Mouse (Mus musculus) c-Kit-negative CD71-positive TER-119-positive erythroid progenitor cells, embryonic 14.5 days (primary cell): ENCODE results near the gene Skp1a.

Experiments used
- DNase-seq: peaks from one replicate; pipeline ENCODE4 v3.0.0-alpha.2; 2013; ENCODE audit warnings: low read depth, low spot score

Skp1a gene

GRCm38 (mm10) chr11:52277433-52278150, 45.8 kb downstream of the Skp1a start:
- DNase-seq: no peak

GRCm38 (mm10) chr11:52278164-52278563, 46.4 kb downstream of the Skp1a start:
- DNase-seq: no peak

DNA sequence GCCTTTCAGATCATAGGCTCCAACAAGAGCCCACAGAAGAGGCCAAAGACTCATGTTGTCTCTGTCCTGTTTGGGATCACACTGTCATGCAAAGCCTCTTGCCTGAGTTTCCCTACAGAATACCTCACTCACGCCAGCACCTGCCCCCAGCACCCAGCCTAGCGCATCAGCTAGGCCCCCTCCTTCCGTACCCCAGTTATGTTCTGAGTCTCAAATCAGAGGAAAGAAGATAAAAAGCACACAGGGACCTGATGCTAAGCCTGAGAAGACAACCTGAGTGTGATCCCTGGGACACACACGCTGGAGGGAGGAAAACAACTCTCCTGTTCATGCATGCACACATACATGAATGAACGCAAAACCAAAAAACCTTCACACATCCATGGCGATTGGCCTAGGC, 47.2 kb downstream of the Skp1a start:
- no peak for DNase-seq

DNA sequence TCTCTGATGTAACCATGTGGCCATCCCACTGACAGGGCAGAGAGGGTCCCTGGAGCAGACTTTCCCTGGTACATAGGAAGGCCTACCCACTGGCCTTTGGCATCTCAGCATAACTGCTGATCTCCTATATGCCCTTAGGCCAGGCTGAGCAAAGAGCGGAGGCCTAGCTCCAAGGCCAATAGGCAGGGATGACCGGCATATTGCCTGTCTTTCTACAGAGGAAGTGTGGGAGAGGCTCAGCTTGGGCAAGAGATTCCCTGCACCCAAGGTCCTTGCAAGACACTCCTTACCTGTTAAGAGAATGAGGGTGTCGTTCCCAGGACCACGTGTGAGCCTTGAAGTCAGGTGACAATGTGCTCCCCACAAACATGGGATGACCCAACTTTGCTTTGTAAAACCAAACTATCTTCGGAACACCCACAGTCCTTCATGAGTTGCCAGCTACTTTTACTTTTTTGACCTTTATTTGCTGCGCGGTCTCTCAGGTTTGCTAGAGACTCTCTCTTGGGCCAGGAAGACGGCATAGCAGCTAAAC, 47.9 kb downstream of the Skp1a start:
- no peak for DNase-seq

GRCm38 (mm10) chr11:52280566-52281455, 49.0 kb downstream of the Skp1a start:
- DNase-seq: no peak

DNA sequence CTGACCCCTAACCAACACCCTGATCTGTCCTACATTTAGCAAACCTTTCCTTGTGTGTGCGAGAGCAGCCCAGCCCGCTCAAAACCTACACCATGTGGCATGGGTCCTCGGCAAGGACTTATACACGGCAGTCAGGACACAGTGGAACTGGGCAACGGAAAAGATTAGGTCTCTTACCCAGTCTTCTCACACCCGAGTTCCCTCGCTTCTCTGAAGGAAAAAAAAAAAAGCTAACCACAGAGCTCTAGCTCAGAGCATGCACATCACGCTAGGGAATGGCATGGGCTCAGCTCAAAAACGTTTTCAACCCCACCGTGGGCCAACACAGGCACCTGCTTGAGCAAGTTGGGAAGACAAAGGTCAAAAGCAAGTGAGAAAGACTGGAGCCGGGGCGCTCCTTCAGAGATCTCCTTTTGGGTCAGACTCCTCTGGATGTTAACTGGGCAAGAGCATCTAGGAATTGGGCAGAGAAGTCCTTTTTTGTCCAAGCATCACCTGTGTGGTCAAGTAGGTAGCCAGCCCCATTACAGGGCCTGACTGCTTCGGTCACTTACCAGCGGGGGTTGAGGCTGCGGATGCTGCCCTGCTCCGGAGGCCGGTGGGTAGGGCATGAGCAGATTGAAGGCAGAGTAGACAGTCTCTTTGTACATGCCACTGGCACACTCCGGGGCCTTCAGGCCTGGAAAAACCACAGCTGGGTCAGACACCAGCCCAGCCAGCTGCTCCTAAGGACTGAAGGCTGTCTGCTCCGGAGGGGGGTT, 50.0 kb downstream of the Skp1a start:
- no peak for DNase-seq

DNA sequence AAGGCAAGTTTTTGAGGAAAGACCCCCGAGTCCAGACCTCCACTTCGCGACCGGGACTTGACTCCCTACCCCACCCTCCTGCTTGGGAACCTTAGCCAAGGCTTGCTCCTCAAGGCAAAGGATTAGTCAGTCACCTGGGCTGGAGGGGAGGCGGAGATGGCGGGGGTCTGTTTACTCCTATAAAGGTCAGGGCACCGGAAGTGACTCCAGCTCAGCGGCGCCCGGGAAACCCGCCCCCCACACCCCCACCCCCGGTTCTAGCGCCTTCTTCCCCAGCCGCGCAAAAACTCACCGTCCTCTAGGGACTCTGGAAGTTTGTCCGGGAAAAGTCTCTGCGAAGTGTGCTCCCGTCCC, 50.6 kb downstream of the Skp1a start:
- no peak for DNase-seq

GRCm38 (mm10) chr11:52282774-52283595, 51.2 kb downstream of the Skp1a start, which contains the start of gene Tcf7:
Gene Tcf7 (minus strand): TSS chr11:52283014.
- DNase-seq: no peak

DNA sequence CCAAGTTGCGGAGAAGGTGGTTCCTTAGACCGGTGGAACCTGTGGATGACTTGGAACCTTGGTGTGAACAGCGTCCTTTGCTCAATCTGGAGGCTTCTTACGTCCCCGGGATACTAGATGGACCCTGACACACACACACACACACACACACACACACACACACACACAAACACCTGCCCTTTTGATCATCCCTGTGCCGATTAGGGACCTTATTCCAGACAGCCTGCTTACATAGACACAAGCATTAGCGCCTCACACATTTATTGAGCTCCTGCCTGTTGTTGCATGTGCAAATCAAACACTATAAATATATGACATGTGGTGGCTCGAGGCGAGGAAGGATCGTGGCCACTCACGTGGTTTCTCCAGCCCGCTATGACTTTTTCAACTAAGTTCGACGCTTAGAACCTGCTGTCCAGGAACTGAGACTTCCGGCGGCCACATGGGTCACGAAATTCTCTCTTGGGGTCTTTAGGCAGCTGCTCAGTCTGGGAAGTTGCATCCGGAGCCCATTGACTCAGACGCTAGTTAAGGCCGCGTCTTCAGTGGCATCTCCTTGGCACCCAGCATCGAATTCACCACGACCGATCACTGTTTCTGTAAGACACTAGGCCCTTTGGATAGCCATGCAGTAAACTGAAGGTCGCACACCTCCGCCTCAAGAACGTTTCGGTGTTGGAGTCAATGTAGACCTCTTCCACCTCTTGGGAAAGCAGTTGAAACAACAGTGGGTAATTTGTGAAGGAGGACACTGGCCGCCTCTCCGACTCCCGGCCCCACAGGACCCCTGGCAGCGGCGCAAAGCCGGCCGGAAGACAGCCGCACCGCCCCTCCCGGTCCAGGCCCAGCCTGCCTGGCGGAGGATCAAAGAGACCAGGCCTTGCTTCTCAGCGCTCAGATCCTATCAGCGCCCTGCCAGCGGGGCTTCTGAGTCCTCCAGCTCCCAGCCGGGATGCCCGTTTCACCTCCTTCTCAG, 52.1 kb downstream of the Skp1a start:
- no peak for DNase-seq

GRCm38 (mm10) chr11:52286301-52286957, 54.6 kb downstream of the Skp1a start:
- no peak for DNase-seq

GRCm38 (mm10) chr11:52286958-52287305, 55.1 kb downstream of the Skp1a start:
- DNase-seq: no peak

- no peak for DNase-seq
These were observed 60.6 kb downstream of the Skp1a start for GRCm38 (mm10) chr11:52292346-52292745.

- DNase-seq: no peak
These were observed 61.1 kb downstream of the Skp1a start for GRCm38 (mm10) chr11:52292894-52293293.

- DNase-seq: no peak
These were observed 62.3 kb downstream of the Skp1a start for GRCm38 (mm10) chr11:52294103-52294502.
